Mouse (Mus musculus) ovary, postnatal 14 days (tissue): ENCODE results near the gene 1700003F12Rik.

ENCODE experiments used
- DNase-seq: peaks from one replicate; pipeline ENCODE4 v3.0.0; 2022; ENCODE audit warnings: low spot score

1700003F12Rik gene

GRCm38 (mm10) chr2:154576876-154577743, 30.2 kb downstream of the 1700003F12Rik start:
- no peak for DNase-seq

- no peak for DNase-seq
Observed at GRCm38 (mm10) chr2:154577744-154578067, 30.8 kb downstream of the 1700003F12Rik start.

GRCm38 (mm10) chr2:154580586-154580985, 33.7 kb downstream of the 1700003F12Rik start:
- DNase-seq: no peak

- DNase-seq: no peak
Observed at GRCm38 (mm10) chr2:154581421-154581820, 34.5 kb downstream of the 1700003F12Rik start.

- no peak for DNase-seq
Observed at GRCm38 (mm10) chr2:154583906-154584872, 37.3 kb downstream of the 1700003F12Rik start.

GRCm38 (mm10) chr2:154584931-154585601, 38.2 kb downstream of the 1700003F12Rik start:
- no peak for DNase-seq

- no peak for DNase-seq
Observed at GRCm38 (mm10) chr2:154586405-154586804, 39.5 kb downstream of the 1700003F12Rik start.

- DNase-seq: no peak
Observed at GRCm38 (mm10) chr2:154589051-154589450, 42.2 kb downstream of the 1700003F12Rik start.

- no peak for DNase-seq
Observed at GRCm38 (mm10) chr2:154591239-154591638, 44.4 kb downstream of the 1700003F12Rik start.

GRCm38 (mm10) chr2:154593025-154593424, 46.1 kb downstream of the 1700003F12Rik start:
- no peak for DNase-seq

- no peak for DNase-seq
Observed at GRCm38 (mm10) chr2:154595775-154596174, 48.9 kb downstream of the 1700003F12Rik start.

GRCm38 (mm10) chr2:154597399-154597798, 50.5 kb downstream of the 1700003F12Rik start:
- no peak for DNase-seq
